Mouse (Mus musculus): ENCODE measurements around the gene Elmo1.

Gene Elmo1

GRCm38 (mm10) chr13:20173987-20174654 lies 83.7 kb downstream of the Elmo1 start:
- DNase-seq, result no peak

GRCm38 (mm10) chr13:20174655-20175280 lies 84.4 kb downstream of the Elmo1 start:
- no peak for DNase-seq

- no peak for DNase-seq
Measured at GRCm38 (mm10) chr13:20180738-20181137, 90.3 kb downstream of the Elmo1 start.

GRCm38 (mm10) chr13:20181321-20181720 lies 90.9 kb downstream of the Elmo1 start:
- DNase-seq, result no peak

- DNase-seq, result no peak
Measured at GRCm38 (mm10) chr13:20182239-20182825, 91.9 kb downstream of the Elmo1 start.

- peak; percentile 43 to 67 for DNase-seq
Measured at GRCm38 (mm10) chr13:20183512-20184238, 93.3 kb downstream of the Elmo1 start.

GRCm38 (mm10) chr13:20184239-20185033 lies 94.0 kb downstream of the Elmo1 start:
- DNase-seq, result peak; percentile 21 to 38

GRCm38 (mm10) chr13:20185034-20185846 lies 94.8 kb downstream of the Elmo1 start:
- peak; percentile 72 to 82 for DNase-seq

GRCm38 (mm10) chr13:20185847-20186213 lies 95.4 kb downstream of the Elmo1 start:
- DNase-seq, result no peak

- DNase-seq, result no peak
Measured at GRCm38 (mm10) chr13:20187647-20188046, 97.3 kb downstream of the Elmo1 start.

- no peak for DNase-seq
Measured at GRCm38 (mm10) chr13:20192009-20192584, 101.7 kb downstream of the Elmo1 start.

- no peak for DNase-seq
Measured at GRCm38 (mm10) chr13:20200582-20200981, 110.2 kb downstream of the Elmo1 start.

GRCm38 (mm10) chr13:20202617-20203016 lies 112.2 kb downstream of the Elmo1 start:
- DNase-seq, result no peak

GRCm38 (mm10) chr13:20204165-20204564 lies 113.8 kb downstream of the Elmo1 start:
- no peak for DNase-seq

GRCm38 (mm10) chr13:20205007-20205745 lies 114.8 kb downstream of the Elmo1 start:
- no peak for DNase-seq

- no peak for DNase-seq
Measured at GRCm38 (mm10) chr13:20205746-20206145, 115.3 kb downstream of the Elmo1 start.

- peak; percentile 48 to 52 for DNase-seq
Measured at GRCm38 (mm10) chr13:20207126-20207525, 116.7 kb downstream of the Elmo1 start.

GRCm38 (mm10) chr13:20207950-20208642 lies 117.7 kb downstream of the Elmo1 start:
- DNase-seq, result no peak

- DNase-seq, result no peak
Measured at GRCm38 (mm10) chr13:20208867-20209266, 118.5 kb downstream of the Elmo1 start.

GRCm38 (mm10) chr13:20211780-20212179 lies 121.4 kb downstream of the Elmo1 start:
- DNase-seq, result no peak

All from thymus, adult 18-20 months (tissue).